Mouse (Mus musculus) frontal cortex, adult (tissue): ENCODE data around the gene Fcer1g.

ENCODE experiments used
- ATAC-seq: cut with Nextera tagmentation; 2 replicates; pipeline ENCODE4 v1.9.2; 2017; ENCODE audit warnings: mild to moderate bottlenecking, moderate library complexity, mixed read lengths; ENCODE audit not compliant: low TSS enrichment

Fcer1g gene

DNA sequence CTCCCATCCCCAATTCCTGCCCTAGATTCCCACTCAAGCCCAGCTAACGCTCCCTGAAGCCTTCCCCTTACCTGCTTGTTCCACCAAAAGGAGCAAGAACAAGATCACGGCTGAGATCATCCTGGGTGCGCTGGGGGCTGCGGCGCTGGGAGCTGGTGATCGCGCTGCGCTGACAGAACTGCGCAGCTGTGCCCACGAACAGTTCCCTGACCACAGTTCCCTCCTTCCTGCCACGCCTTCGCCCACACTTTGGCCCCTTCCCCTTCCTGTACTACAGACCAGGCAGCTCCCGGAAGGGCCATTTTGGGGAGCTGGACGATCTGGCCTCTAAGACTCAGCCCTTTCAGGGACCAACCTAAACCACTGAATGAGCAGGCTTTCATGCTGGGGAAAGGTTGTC lies at the start of gene Fcer1g:
Gene Fcer1g, minus strand, starts transcription at position 240 of the 400 bp plus-strand sequence.
- no peak for ATAC-seq

DNA sequence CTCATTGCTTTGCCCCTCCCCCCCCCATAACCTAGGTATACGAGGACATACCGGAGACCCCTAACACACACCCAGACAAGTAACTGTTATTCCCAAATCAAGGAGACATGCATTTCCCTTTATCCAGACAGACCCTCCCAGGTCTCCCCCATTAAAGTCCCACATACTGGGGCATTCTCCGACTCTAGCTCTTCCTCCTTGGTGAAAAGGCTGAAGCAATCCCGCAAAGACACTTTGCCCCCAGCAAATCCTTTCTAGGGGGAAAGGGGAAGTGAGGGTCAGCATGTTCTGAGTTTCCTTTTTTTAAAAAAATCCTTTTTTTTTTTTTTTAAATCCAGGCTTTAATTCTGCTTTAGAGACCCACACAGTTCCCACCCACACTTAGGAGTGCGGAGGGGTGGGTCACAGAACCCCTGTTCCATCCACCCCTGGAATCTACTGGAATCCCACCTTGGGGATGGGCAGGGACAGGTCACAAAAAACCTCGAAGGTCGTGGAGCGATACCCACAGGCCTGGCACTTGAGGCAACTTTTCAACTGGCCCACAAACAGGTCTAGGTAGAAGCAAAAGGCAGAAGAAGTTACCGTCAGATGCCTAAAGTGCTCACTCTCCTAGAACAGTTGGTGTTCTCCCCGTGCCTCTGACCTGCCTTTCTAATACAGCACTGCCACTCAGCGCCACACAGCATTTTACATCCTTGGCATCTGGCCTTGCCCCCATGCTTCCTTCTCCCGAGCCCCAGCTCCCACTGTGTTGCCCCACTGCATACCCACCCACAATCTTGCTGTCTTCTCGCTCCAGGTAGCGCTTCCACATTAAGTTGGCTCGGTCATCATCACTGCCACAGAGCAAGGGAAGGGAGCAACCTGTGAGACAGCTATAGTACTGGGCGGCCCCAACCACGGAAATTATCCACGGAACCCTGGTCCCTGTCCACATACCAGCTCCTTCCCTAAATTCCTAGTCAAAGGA lies 49.3 kb upstream of the Fcer1g start:
- no peak for ATAC-seq

DNA sequence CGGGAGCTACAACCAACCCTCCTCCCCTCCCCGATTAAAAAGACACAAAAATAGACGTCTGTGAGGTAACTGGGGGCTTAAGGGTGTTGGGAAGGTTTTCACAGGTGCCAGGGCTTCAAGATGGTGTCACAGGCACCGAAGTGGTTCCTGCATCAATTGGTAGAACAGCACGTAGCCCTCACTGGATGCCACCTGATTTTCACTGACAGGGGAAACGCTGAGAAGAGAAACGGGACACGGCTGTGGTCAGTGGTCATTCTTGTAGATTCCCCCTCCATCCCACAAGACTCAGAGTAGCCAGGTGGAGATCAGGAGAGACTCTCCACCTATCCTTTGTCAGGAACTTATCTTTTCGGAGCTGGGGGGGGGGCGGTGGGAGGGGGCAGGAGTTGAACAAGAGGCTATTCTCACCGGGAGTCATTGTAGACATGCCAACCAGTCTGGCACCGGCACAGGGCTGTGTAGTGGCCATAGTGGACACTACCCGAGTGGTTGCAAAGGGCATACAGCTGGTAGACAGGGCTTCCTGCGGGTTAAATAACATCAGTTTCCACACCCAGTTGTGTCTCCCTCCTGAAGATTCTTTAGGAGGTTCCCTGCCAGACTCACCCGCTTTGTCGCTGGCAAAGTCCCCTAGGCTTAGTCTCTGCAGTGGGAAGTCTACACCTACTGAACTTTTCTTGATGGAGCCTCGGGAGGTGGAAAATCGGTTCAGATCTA lies 48.1 kb upstream of the Fcer1g start:
- no peak for ATAC-seq

DNA sequence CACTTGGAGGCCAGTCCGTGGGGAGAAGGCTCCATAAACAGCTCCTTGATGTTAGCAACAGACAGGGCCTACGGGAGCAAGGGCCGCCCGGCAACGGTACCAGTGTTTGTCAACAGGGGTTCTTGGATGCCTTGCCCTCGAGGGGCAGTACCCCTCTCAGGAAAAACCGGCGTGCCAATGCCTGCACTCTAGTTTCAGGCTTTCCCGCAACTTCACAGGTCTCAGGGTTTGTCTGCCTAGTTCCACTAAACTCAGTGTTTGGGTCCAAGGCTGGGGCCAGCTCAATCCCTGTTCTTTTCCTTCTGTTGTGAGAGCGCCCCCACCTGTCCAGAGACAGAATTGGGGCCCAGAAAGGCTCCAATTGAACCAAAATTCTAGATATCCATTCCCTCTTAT lies 47.4 kb upstream of the Fcer1g start:
- peak; percentile 42 for ATAC-seq

DNA sequence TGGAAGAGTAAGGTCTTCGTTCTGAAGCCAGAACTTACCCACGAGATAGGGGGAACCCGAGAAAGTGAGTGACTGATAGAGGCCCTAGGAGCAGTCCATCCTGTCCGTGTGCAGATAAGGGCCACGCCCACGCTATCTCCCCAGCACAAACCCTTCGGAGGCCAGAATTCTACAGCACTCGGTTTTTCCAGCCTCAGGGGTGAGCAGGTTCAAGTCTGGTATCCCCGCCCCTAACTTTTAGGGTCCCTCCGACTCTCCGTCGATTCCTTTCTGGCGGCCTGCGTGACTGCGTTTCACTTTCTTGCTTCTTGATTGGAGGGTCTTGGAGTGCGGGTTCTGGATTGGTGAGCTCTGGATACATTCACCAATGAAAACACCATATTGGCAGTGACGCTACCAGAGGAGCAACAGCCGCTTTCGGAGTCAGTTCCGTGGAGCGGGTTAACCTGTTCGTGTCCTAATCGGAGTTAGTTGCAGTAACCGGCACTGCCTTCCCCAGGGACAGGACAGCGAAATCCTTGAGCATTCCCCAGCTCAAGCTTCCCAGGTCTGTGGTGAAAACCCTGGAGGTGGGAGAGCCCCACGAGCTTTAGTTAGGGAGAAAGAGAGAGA lies 46.9 kb upstream of the Fcer1g start, which contains the start of gene Ppox:
Gene Ppox, minus strand, starts transcription at position 271 of the 612 bp plus-strand sequence.
- peak; percentile 93 for ATAC-seq

DNA sequence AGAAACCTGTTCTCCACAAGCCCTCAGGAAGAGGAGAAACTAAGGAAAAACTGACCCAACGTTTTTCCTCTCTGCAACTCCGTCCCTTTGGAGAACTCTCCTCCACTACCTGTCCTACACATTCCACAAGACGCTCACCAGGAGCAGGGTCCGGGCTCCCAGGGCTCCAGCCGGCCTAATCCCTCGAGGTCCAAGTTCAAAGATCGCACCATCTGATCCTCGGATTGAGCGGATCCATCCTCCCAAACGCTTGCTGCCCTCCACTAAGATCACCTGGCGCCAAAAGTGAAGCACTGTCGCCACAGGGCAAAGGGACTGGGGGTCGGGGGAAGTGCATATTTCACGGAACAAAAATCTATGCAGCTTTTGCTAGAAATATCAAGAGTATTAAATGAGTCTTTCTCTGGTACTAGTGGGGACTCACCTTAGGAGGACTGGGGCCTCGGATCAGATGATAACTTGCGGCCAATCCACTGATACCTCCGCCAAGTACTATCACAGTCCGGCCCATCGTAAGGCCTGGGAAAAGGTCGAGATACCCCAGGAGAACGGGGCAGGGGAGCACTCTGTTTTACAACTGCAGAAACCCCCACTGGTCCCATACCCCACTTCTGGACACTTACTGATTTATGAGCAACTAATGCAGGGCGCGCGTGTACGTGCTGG lies 46.2 kb upstream of the Fcer1g start:
- ATAC-seq: no peak

DNA sequence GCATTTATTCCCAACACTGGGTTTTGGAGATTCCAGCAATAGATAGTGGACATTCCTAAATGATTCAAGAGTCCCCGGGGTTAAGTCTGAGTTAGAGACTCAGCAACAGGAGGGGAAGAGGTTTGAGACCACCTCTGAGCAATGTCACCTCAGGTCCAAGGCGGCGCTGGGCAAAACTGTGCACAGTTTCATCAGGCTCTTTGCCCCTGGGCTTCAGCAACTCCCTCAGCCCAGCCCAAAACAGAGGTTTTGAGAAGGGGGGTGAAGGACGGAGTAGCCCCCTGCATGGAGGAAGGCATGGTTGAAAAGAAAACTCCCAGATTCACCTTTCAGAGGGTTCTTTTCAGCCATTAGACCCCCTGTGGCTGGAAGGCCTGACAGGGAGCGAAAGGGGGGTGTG lies 45.6 kb upstream of the Fcer1g start:
- ATAC-seq: no peak

DNA sequence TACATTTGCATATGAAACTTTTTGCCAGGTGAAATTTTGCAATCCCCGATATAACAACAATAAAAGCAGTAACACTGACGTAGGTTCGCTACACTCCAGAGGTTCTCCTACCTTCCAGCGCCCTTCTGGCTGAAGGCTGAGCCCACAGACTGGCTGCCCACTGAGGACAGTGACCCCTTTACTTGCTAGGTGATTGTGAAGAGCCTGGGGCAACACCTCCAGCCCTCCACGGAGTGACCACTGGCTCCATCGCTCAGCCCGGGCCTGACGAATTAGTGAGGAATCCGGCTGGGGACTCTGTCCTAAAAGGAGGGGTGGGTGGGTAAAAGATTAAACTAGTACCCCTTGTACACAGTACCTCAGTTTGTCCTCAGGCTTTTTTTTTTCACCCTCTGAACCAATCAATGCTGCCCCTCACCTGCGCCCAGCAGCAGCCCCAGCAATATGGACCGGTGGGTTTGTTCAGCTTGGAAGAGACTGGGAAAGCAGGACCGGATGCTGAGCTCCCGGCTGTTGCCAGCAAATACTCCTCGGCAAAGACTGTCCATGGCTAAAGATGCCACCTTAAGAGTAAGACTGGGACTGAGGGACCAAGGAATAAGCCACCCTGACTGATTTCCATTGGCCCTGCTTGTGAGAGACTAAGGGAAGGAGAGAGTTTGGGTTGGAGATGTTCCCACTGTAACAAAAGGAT lies 45.0 kb upstream of the Fcer1g start:
- no peak for ATAC-seq

DNA sequence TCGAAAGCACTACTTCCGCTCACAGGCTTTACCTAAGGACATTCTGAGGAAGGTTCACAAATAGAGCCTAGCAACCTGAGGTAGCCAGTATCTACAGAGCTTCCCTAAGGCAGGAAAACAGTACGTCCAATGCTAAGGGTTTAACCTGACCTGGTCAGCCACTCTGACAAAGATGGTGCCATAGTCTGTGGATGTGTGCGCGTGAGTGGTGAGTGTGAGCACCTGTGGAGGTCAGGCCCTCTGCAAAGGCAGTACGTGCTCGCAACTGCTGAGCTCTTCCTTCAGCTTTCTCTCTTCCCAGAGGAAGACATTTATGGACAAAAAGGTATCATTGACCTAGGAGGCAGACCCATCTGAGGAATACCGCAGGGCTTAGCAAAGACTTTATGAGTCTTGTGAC lies 44.3 kb upstream of the Fcer1g start:
- ATAC-seq: no peak

DNA sequence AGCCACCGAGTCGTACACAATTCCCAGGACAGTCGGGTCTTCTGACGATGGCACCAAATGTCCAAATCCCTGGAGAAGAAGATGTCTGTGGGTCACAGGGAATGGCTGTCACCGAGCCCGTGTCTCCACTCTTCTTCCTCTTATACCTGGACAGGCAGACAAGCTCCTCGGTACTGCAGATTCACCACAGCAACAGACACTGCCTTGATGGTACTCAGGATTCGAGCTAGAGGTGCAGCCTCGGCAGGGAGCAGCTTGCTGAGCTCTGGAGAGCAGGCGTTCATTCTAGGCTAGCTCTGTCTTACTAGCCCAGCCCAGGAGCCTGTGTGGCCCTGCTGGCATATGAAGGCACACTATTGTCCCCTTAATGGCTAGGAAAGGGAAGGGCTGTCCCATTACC lies 43.6 kb upstream of the Fcer1g start:
- ATAC-seq: no peak

DNA sequence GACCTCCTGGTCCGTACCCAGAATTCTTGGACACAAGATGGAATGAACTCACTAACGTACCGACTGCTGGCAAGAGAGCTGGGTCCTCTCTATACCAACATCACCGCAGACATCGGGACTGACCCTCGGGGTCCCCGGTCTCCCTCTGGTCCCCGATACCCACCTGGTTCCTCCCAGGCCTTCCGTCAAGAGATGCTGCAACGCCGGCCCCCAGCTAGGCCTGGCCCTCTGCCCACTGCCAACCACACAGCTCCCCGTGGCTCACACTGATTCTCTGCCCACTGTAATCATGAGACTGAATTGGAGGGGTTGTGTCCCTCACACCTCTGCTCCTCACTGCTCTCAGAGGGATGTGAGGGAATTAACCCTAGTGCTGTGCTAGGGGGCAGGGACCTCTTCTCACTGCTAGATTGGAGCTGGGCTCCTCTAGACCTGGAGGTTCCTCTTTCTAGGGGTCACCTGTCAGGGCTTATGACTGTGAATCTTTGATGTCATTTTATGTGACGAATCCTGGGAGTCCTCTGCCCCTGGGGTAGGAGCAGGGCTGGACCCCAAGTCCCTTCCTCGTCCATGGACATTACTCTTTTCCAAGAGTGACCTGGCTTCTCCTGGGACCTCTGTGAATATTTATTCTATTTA lies 42.1 kb upstream of the Fcer1g start:
- no peak for ATAC-seq

DNA sequence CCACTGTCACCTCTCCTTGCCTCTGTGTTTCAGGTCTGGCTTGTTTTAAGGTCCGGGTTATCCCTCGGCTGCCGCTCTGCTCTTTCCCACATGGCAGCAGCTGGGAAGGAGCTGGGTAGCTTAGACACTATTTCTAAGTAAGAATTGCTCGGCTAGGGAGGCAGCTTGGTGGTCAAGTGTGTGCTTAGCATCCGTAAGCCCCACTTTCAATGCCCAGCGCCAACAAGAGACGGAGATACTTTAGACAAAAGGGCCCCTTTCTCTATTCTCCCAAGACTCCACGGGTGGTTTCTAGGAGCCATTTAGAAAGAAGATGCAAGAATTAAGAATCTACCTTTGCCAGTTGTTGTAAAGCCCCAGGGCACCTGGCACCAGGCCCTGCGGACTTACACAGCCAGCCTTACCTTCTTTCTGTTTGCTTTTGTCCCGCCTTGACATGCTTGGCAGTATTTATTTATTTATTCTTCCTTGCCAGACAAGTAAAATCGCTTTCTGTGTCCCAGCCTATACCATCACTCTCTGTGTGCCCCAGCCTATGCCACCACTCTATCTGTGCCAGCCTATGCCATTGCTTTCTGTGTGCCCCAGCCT lies 41.1 kb upstream of the Fcer1g start:
- no peak for ATAC-seq

DNA sequence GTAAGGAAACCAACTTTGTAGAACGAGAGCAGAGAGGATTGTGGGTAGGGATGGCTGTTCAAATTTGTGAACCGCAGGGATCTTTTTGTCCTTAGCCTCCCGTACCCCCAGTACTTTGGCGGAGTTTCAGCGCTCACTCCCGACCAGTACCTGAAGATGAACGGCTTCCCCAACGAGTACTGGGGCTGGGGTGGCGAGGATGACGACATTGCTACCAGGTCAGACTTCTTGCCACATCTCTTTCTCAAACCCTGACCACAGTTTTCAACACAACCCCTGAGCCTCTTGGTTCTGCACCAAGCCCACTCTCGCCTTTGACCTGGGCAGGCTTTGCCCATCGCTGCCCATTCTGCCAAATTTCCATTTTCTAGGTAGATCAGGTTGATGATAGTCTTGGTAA lies 40.0 kb upstream of the Fcer1g start:
- ATAC-seq: no peak

DNA sequence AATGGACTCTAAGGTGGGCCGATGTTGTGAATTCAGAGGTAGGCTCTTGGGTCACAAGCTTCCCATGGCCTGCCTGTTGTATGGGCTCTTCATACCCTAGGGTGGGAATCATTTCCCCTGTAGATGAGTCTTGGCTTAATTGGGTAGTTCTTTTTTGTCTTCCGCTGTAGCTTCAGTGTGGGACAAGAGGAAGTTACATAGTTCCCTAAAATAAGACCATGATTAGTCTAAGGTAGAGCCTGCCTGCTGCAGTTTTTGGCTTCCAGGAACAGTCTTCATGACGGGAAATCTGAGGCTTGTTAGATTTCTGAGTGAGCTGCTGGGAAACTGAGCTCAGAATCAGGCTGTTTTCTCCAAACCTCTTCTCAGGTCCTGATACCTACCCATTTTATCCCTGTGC lies 37.9 kb upstream of the Fcer1g start:
- no peak for ATAC-seq

DNA sequence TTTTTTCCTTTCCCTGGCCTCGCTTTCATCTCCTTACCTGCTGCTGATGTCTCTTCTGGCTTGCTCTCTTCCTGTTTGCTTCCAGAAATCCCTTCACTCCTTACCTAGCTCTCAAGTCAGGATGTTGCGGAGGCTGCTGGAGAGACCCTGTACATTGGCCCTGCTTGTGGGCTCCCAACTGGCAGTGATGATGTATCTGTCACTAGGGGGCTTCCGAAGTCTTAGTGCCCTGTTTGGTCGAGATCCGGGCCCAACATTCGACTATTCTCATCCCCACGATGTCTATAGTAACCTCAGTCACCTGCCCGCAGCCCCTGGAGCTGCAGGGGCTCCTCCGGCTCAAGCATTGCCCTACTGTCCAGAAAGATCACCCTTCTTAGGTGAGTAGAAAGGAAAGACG lies 37.5 kb upstream of the Fcer1g start:
- ATAC-seq: no peak

DNA sequence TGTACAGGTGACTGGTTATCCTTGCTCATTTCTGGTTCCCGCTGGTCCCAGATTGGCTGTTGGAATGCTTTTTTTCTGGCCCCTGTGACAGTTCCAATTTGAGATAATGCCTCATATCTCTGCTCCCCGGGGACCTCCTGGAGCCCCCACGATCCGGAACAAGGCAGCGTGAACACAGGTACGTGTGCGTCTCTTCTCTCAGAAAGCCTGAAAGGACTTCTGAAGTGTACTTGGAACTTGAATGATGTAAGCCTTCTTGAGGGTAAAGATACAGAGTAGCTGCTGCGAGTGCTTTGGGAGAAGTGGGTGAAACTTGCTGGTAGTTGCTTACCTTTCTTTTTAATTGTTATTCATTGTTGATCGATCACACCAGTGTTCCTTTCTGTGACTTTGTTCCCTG lies 37.0 kb upstream of the Fcer1g start:
- ATAC-seq: no peak

DNA sequence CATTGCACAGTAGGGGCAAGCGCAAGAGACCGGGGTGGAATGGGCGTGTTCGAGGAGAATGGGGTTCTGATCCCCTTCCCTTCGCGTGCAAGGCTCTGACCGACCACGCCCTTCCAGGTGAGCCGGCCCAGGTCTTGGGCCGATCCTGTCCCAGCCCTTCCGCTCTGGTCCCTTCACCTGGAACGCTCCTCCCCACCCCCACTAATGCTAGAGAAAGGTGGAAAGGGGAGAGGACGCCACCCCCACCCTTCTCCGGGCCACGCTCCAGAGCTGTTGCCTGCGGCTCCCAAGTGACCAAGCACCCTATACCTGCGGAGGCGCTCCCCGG lies 36.4 kb upstream of the Fcer1g start:
- peak; percentile 28 for ATAC-seq

DNA sequence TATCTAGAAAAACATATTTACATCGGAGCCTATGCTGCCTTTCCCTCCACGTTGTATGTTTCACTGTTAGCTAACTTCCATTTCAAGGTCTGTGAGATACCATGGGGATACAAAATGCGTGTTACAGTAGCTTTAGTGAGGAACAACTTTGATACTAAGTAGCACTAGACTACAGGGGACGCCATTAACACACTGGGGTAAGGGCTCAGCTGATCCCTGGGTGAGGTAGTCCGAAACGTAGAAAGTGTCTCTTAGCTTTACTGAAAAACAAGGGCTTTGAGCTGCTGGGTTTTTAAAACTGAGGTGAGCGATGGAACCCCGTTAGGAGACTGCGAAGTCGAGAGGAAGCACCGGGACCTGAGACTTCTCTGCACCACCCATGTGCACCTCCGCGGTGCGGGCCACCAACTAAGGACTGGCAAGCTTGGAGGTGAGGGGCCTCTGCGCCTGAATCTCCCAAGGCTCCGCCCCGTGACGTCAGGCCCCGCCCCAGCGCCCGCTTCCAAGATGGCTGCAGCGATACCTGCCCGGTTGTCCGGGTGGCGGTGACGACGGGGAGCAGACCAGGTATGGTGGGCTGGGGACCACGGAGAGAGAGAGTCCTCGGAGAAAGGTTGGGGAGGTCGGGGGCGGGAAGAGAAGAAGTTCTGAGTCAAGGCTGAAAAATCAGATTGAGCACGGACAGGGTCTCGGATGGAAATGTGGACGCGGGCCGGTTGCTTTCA lies 35.8 kb upstream of the Fcer1g start, which contains the start of gene B4galt3:
Gene B4galt3, plus strand, starts transcription at position 481 of the 725 bp plus-strand sequence.
- peak; percentile 97 for ATAC-seq

DNA sequence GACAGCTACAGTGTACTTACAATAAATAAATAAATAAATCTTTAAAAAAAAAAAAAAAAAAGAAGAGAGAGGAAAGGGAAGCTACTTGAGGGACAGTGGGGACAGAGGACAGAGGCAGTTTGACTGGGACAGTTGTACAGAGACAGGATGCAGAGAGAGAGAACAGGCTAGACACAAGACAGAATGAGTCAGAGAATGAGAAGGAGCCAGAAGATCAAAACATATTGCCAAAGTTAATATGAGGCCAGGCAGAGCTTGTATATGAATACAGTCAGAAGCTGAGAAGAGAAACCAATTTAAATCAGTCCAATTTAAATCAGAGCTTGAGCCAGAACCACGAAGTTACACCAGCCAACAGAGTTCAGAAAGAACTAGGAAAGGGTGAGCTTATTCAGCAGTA lies 34.2 kb upstream of the Fcer1g start:
- no peak for ATAC-seq
